Mouse (Mus musculus): ENCODE data around the gene Cpt1a.

GRCm38 (mm10) chr19:3429156-3429816 lies 107.2 kb downstream of the Cpt1a start:
- TF ChIP-seq CTCF (IDR thresholded peaks at IDR 0.05; ENCODE audit: extremely low read depth, insufficient read depth, insufficient read length, insufficient replicate concordance) (no peak), POLR2A (IDR thresholded peaks at IDR 0.05; ENCODE audit: low read depth, low read length) (no peak)

All from spleen, adult 2 months (tissue).